Mouse (Mus musculus): ENCODE results near the gene Tuba1a. TPM values are rescaled to one million over a fixed set of nuclear protein-coding genes. Genes with fewer than 3 reads are reported as not detected.
"Not testable (repeated sequence)": the region's sequence is repeated elsewhere in the genome, so short reads cannot be mapped to it uniquely, and the experiment has no call there.

Tuba1a gene
- polyA plus RNA-seq, 1 experiment from 2014 or later, result 414 TPM

DNA sequence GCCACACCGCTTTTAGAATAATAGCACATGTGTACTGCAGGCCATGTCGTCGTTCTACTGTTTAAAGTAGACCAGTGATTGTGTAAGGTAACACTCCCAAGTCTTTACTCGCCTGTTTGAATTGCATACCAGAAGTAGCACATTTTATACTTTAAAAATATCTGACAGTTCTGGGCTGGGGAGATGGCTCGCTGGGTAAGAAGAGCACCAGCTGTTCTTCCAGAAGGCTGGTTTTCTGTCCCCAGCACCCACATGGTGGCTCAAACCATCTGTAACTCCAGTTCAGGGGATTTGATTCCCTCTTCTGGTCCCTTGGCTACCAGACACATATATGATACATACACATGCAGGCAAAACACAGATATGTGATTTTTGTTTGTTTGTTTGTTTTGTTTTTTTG lies 4.0 kb upstream of the Tuba1a start:
- H3K27me3 ChIP-seq, result no peaks in the 10 kb centered on the region
- ChIA-PET POLR2A (no interaction called here), CTCF (no interaction called here)
- in situ Hi-C loops (cut with MboI; ENCODE audit: low pct_unique_long_range_greater_than_20kb), result no loop called here
- no peak for DNase-seq (ENCODE audit: low read depth, low spot score)
- no peak for TF ChIP-seq CTCF (IDR thresholded peaks at IDR 0.05)
- no peak for ATAC-seq

DNA sequence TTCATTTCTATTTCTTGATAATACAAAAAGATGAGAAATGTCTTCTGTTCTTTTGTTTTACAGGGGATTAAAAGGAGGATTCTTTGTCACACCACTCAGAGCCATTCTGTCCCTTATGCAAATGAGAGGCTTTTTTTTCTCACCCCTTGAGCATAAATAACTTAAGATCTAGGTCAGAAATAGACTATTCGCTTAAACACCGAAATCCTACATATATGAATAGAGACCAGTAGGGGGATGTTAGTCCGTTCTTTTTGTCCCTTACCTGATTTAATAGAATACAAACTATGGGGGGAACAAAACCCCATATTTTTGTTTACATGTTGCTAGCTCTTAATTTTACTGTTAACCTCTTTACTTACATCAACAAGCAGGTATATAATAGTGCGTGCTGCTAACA lies 2.5 kb upstream of the Tuba1a start:
- in situ Hi-C loops (cut with MboI; ENCODE audit: low pct_unique_long_range_greater_than_20kb), result no loop called here
- ChIA-PET POLR2A (interaction anchor here (1.5 kb wide), 1 partner anchor 34 kb away, joined by 7 read pairs; no protein-coding TSS in a partner anchor), CTCF (interaction anchor here (0.7 to 5.3 kb wide), 3 partner anchors 14 to 37 kb away, joined by 3 to 40 read pairs (median 9); no protein-coding TSS in a partner anchor)
- no peak for DNase-seq (ENCODE audit: low read depth, low spot score)
- TF ChIP-seq CTCF (IDR thresholded peaks at IDR 0.05), result no peak
- H3K27me3 ChIP-seq, result no peaks in the 10 kb centered on the region
- no peak for ATAC-seq

DNA sequence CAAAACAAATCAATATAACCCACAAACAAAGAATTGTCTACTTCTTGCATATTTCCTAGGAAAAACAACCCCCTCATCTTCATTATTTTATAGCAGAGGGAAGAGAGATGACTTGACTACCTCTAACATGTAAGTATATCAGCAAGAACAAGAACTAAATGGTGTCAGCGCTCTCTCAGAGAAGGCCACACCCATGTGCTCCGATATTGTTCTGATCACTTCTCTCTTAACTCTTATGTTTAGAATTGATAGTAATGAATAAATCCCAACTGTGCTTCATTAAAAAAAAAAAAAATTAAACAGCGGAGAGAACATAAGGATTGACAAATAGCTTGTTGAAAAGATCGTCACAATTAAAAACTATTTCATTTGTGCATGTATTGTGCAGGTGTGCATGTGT lies 1.8 kb upstream of the Tuba1a start:
- POLR2A ChIA-PET, result interaction anchor here (2.0 to 4.3 kb wide), 3 partner anchors 18 to 38 kb away, joined by 4 to 38 read pairs (median 8); no protein-coding TSS in a partner anchor
- no peaks in the 10 kb centered on the region for H3K27me3 ChIP-seq
- TF ChIP-seq CTCF (IDR thresholded peaks at IDR 0.05), result no peak
- in situ Hi-C loops (cut with MboI; ENCODE audit: low pct_unique_long_range_greater_than_20kb), result no loop called here
- DNase-seq (ENCODE audit: low read depth, low spot score), result no peak
- CTCF ChIA-PET, result interaction anchor here (2.2 to 5.3 kb wide), 3 partner anchors 15 to 32 kb away, joined by 9 to 40 read pairs (median 10); no protein-coding TSS in a partner anchor
- ATAC-seq, result no peak

DNA sequence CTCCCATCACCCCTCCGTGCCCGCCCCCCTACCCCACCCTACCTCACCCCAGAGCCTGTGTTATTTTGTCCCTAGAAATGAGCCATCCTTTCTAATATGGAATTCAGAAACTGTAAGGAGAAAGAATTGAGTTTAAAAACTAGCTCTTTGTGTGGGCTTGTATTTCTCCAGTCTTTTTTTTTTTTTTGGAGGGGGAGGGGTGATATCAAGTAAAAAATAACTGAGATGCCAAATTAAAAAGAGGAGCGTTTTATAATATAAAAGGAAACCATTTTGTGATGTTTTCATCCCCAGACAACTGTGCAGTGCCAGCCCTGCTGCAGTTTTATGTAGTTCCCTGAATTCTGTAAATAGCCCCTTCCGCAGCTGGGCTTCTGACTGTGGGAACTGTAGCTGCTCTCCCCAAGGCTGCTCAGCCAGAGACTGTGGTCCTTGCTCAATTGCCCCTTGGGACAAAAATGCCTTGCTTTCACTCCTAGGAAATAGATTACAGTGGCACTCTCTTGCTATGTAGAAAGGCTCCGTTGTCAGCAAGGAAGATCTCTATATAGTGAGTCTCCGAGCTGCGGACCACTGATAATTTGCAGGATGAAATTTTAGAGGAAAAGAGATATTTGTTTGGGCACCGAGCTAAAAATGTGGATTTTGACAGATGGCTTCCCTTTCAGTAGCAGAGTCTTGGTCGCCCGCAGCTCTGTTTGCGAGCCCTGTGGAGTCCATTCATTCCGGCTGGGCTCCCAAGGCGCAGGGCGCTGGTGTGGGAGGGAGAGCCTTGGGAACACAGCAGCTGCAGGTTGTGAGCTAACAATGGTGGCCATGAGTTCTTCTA lies 1.1 kb upstream of the Tuba1a start:
- no peak for TF ChIP-seq CTCF (IDR thresholded peaks at IDR 0.05)

DNA sequence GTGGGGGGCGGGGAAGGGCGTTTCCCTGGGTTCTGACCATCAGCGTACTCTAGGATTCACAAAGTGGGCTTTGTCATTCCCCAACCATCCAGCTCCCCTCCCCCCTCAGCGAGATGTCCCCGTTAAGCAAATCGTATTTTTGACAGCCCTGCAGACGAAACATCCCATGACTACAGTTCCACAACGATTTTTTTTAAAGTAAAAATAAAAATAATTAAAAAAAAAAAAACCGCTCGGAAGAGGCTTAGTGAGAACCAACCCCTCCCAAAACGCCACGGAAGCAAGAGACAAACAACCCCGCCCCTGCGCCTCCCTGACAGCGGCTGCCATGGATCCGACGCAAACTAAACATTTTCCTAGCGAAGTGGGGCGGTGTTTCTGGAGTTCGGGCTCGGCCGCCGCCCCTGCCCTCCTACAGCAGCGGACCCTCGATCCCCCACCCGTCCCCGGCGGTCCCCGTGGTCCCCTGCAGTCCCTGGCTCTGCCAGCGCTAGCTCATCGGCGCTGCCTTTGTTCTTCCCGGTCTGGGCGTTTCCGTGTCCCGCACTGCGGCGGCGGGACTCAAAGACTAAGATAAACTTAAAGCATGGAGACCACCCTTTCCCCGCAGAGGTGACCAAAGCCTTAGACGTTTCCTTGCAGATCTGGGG lies 627 bp downstream of the Tuba1a start:
- ChIA-PET CTCF (interaction anchor here (0.9 to 5.3 kb wide), 10 partner anchors 11 to 74 kb away, joined by 3 to 40 read pairs (median 8); partner anchors contain the start of gene Tuba1b), POLR2A (interaction anchor here (0.5 to 4.3 kb wide), 15 partner anchors 10 to 80 kb away, joined by 3 to 38 read pairs (median 3); partner anchors contain the start of genes Tuba1b and Tuba1c)
- TF ChIP-seq CTCF (IDR thresholded peaks at IDR 0.05), result peak; percentile 73
- peak; percentile 63 for ATAC-seq
- H3K27me3 ChIP-seq, result no peaks in the 10 kb centered on the region
- DNase-seq (ENCODE audit: low read depth, low spot score), result no peak
- in situ Hi-C loops (cut with MboI; ENCODE audit: low pct_unique_long_range_greater_than_20kb), result no loop called here

More for the DNA sequence above, 1.1 kb upstream of the Tuba1a start:
- DNase-seq (ENCODE audit: low read depth, low spot score) (no peak), ATAC-seq (no peak)
- POLR2A ChIA-PET, result interaction anchor here (0.9 to 4.3 kb wide), 9 partner anchors 15 to 78 kb away, joined by 3 to 38 read pairs (median 5); partner anchors contain the start of gene Tuba1b
- in situ Hi-C loops (cut with MboI; ENCODE audit: low pct_unique_long_range_greater_than_20kb), result no loop called here
- CTCF ChIA-PET, result interaction anchor here (1.3 to 5.3 kb wide), 6 partner anchors 13 to 39 kb away, joined by 3 to 40 read pairs (median 10); no protein-coding TSS in a partner anchor
- H3K27me3 ChIP-seq, result no peaks in the 10 kb centered on the region

DNA sequence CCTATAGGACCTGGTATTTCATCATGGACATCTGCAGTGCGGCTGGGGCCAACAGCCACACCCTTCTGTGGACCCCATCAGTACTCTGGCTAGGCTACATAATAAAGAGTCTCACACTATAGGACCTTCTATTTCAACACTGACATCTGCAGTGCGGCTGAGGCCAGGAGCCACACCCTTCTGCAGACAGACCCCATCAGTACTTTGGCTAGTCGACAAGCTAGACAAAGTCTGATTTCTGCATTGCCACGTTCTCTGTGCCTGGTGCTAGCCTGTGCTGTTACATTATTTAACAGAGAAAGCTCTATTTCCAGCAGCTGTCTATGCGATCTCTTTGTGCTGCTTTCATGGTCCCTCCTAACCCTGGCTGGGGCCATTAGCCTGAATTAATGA lies 1.4 kb downstream of the Tuba1a start:
- DNase-seq (ENCODE audit: low read depth, low spot score), result no peak
- no peaks in the 10 kb centered on the region for H3K27me3 ChIP-seq
- TF ChIP-seq CTCF (IDR thresholded peaks at IDR 0.05), result no peak
- POLR2A ChIA-PET, result interaction anchor here (0.5 to 4.3 kb wide), 15 partner anchors 10 to 80 kb away, joined by 3 to 38 read pairs (median 4); partner anchors contain the start of genes Tuba1b and Tuba1c
- in situ Hi-C loops (cut with MboI; ENCODE audit: low pct_unique_long_range_greater_than_20kb), result no loop called here
- ATAC-seq, result no peak
- CTCF ChIA-PET, result interaction anchor here (0.9 to 5.3 kb wide), 8 partner anchors 12 to 74 kb away, joined by 3 to 40 read pairs (median 6); partner anchors contain the start of gene Tuba1b

DNA sequence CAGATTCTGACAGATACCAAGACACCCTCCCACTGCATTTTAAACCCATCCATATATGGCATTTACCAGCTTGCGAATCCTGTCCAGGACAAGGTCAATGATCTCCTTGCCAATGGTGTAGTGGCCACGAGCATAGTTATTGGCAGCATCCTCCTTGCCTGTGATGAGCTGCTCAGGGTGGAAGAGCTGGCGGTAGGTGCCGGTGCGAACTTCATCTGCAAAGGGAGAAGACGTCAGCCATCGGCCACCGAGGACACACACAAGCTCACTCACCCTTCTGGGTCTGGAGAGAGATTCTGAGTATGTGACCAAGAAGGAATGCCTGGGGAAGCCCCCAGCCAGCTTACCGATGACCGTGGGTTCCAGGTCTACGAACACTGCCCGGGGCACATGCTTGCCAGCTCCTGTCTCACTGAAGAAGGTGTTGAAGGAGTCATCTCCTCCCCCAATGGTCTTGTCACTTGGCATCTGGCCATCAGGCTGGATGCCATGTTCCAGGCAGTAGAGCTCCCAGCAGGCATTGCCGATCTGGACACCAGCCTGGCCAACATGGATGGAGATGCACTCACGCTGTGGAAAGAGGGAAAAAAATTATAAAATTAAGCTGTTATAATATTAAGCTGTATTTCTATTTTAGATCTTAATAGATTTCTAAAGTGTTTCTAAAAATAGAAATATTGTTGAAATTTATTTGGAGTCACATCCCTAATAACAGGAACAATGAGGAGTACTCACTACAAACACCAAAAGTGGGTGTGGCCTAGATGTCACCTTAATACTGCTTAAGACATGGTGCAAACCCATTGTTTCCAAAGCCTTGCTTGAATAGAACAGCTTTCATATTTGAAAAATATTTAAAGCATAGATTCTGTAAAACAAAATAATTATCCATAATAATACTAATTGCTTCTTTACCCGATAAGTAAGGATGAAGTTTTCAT lies 2.1 kb downstream of the Tuba1a start:
- in situ Hi-C loops (cut with MboI; ENCODE audit: low pct_unique_long_range_greater_than_20kb); H3K27me3 ChIP-seq; DNase-seq (ENCODE audit: low read depth, low spot score); ATAC-seq: not testable (repeated sequence)
- CTCF ChIA-PET, result interaction anchor here (0.9 to 5.3 kb wide), 7 partner anchors 12 to 75 kb away, joined by 3 to 40 read pairs (median 6); partner anchors contain the start of gene Tuba1b
- POLR2A ChIA-PET, result interaction anchor here (1.0 to 4.3 kb wide), 7 partner anchors 9 to 79 kb away, joined by 3 to 38 read pairs (median 5); partner anchors contain the start of gene Tuba1b

DNA sequence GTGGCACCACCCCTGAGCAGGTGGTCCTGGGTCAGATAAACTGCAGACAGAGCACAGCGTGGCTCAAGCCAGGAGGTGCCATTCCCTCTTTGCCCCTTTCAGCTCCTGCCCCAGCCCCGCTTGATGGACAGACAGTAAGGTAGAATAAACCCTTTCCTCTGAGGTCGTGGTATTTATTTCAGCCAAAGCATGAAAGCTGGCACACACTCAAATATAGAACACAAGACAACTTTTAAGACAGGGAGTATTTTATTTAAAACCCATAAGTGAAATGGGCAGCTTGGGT lies 4.0 kb downstream of the Tuba1a start:
- ATAC-seq, result no peak
- in situ Hi-C loops (cut with MboI; ENCODE audit: low pct_unique_long_range_greater_than_20kb), result no loop called here
- no peaks in the 10 kb centered on the region for H3K27me3 ChIP-seq
- no peak for DNase-seq (ENCODE audit: low read depth, low spot score)
- POLR2A ChIA-PET, result no interaction called here
- TF ChIP-seq CTCF (IDR thresholded peaks at IDR 0.05), result no peak
- CTCF ChIA-PET, result no interaction called here

DNA sequence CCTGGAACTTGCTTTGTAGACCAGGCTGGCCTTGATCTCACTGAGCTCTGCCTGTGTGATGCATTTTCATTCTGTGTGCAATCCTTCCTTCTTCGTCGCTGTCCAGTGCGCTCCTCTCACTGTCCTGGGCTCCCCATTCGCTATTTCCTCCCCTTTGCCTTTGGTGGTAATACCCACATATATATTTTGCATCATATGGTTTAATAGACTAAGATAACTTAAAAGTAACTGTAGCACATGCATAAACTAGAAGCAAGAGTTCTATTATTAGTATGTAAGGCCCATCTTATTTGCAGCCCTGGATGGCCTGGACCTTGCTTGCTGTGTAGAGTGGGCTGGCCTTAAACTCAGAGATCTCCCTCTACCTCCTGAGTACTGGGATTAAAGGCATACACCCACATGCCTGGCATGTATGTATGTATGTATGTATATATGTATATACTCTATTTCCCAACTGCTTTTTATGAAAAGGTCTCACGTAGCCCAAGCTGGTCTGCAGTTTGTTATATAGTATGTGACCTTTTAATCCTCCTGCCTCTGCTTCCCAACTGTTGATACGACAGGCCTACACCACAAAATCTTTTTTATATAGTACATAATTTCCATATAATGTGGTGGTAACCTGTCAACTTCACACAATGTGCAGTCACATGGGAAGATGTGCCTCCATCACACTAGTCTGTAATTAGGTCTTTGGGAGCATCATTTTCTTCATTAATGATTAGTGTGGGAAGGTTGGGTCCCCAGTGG lies 4.5 kb downstream of the Tuba1a start:
- ChIA-PET POLR2A (interaction anchor here (0.7 to 1.1 kb wide), 2 partner anchors 15 to 32 kb away, joined by 3 to 6 read pairs; partner anchors contain the start of gene Tuba1b), CTCF (no interaction called here)
- ATAC-seq, result no peak
- DNase-seq (ENCODE audit: low read depth, low spot score), result no peak
- no peaks in the 10 kb centered on the region for H3K27me3 ChIP-seq
- in situ Hi-C loops (cut with MboI; ENCODE audit: low pct_unique_long_range_greater_than_20kb), result no loop called here
- no peak for TF ChIP-seq CTCF (IDR thresholded peaks at IDR 0.05)
